Mouse (Mus musculus): ENCODE data around the gene Aspa.

GRCm38 (mm10) chr11:73274821-73275220 lies 54.6 kb downstream of the Aspa start:
- TF ChIP-seq CTCF (IDR thresholded peaks at IDR 0.05; ENCODE audit: borderline replicate concordance, insufficient read depth, low read length) (no peak), POLR2A (IDR thresholded peaks at IDR 0.05; ENCODE audit: low read depth, low read length) (no peak)

Measured in embryonic fibroblast, embryonic 13.5 days (primary cell).